Mouse (Mus musculus) small intestine, adult 2 months (tissue): ENCODE results near the gene Foxo3. TPM values are rescaled to one million over a fixed set of nuclear protein-coding genes. Genes with fewer than 3 reads are reported as not detected.

Source experiments
- H3K27ac ChIP-seq: fragments of 200-500 bp; 2 replicates; pipeline ENCODE4 v1.5.1; 2012; ENCODE audit warnings: low read depth, low read length, control low read depth, inconsistent platforms; ENCODE audit not compliant: insufficient read depth
- H3K27me3 ChIP-seq: fragments of 200-500 bp; 2 replicates; pipeline ENCODE4 v1.6.1; 2012; ENCODE audit warnings: mild to moderate bottlenecking, moderate library complexity, low read length, inconsistent platforms; ENCODE audit not compliant: control insufficient read depth, insufficient read depth
- H3K36me3 ChIP-seq: fragments of 200-500 bp; 2 replicates; pipeline ENCODE4 v1.6.1; 2012; ENCODE audit warnings: mild to moderate bottlenecking, low read length, control low read depth, inconsistent platforms; ENCODE audit not compliant: control insufficient read depth, insufficient read depth
- H3K4me1 ChIP-seq: fragments of 200-500 bp; 2 replicates; pipeline ENCODE4 v1.6.1; 2012; ENCODE audit warnings: low read length, inconsistent platforms, mixed read lengths; ENCODE audit not compliant: control insufficient read depth, insufficient read depth, insufficient read length
- H3K4me3 ChIP-seq: fragments of 200-500 bp; 2 replicates; pipeline ENCODE4 v1.5.1; 2012; ENCODE audit warnings: low read depth, mild to moderate bottlenecking, control low read depth, inconsistent platforms, low read length, moderate library complexity
- CTCF ChIP-seq: fragments of 200-500 bp; IDR thresholded peaks from 2 replicates; pipeline ENCODE4 v1.5.1; 2012; ENCODE audit warnings: low read depth, mild to moderate bottlenecking, control low read depth, inconsistent platforms, low read length, moderate library complexity, mixed read lengths; ENCODE audit not compliant: insufficient replicate concordance, insufficient read length; ENCODE audit errors: extremely low read depth
- POLR2A ChIP-seq: fragments of 200-500 bp; IDR thresholded peaks from 2 replicates; pipeline ENCODE4 v1.6.1; 2012; ENCODE audit warnings: low read depth, mild to moderate bottlenecking, control low read depth, inconsistent platforms, low read length, moderate library complexity
- WGBS: fragments of 180-500 bp; shearing (Covaris S2); methylation state at CpG from one replicate; pipeline ENCODE4 v1.1.7; 2018; 5-methylcytosine and 5-hydroxymethylcytosine counted together
- polyA plus RNA-seq: library from polyadenylated mRNA; depleted of rRNA; stranded (reverse); fragments of >200 nt; gene quantifications from 2 replicates; pipeline ENCODE4 v1.2.3, GENCODE M21; 2012

Foxo3 gene
- polyA plus RNA-seq, 1 experiment, result 49.5 TPM

DNA sequence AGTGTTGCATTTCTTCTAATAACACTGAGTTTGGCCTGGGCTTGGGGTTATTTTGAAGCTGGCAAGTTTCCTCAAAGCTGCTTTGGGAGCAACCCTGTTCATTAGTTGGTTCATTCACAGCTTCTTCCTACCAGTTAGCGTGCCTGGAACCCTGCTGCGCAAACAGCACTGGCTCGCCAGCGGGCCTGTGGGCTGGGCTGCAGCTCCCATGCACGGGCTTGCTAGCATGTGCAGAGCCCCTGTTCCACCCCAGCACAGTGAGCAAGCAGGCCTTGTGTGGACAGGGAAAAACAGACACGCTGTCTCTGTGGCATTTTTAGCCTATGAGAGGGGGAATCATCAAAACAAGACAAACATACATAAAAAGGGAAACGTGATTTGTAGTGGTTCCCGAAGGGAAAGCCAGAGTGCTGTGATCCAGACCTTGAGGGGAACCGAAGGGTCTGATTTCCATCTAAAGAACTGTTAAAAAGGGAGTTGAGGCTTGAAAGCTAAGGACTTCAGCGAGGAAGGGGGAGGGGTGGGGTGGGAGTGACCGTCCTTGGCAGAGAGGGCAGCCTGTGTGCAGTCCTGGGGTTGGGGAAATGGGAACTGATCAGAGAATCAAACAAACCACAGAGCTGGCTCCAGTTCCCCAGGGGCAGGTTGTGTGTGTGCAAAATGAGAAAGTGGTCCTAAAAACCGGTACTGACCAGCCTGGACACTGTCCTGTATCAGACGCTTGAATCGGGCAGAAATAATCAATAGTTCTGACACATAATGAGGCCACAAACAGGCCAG, 123.9 kb downstream of the Foxo3 start:
- Histone ChIP-seq H3K27ac (no peak overlapping the region), H3K27me3 (no peaks in the 10 kb centered on the region), H3K36me3 (no peaks in the 10 kb centered on the region), H3K4me1 (no peaks in the 10 kb centered on the region), H3K4me3 (no peak overlapping the region)
- TF ChIP-seq CTCF (no peak), POLR2A (no peak)
- WGBS, result 67% methylated on average over 14 of the region's 14 CpGs

DNA sequence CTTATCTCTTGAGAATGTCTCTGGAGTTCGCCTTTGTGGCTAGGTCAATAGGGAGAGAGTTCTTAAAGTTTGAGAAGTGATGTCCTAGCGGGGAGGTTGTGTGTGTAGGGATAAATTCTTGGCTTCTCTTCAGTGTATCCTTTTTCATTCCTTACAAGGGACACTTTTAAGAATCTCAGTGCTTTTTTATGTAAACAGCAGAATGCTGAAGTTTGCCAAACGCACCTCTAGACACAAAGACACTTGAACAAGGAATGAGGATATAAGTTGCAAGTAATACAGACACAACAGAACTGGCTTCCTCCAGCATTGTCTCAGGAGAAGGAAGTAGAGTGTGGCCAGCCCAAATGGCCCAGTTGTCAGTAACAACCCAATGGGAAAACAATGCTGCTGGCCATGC, 126.8 kb downstream of the Foxo3 start:
- Histone ChIP-seq H3K36me3 (no peaks in the 10 kb centered on the region), H3K27me3 (no peaks in the 10 kb centered on the region), H3K4me1 (no peaks in the 10 kb centered on the region), H3K27ac (no peak overlapping the region), H3K4me3 (no peak overlapping the region)
- 76% methylated on average over 3 of the region's 3 CpGs for WGBS
- TF ChIP-seq CTCF (no peak), POLR2A (no peak)

DNA sequence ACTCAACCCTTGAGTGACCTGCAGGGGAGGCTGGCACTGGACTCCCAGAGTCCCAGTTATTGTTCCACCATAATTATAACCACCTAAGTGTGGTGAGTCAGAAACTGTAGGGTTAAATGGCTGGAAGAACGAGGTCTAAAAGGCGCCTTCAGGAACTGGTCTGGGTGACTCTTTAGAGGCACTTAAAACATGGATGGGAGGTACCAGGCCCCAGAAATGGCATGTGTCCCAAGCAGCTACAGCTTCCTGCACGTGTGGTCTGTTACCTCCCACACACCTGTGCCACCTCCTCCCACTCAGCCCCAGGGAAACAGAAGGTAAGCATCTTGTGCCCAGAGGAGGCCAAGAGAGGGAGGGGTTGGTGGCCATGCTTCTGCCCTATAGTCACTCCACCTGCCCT, 128.2 kb downstream of the Foxo3 start:
- Histone ChIP-seq H3K27me3 (no peaks in the 10 kb centered on the region), H3K36me3 (no peaks in the 10 kb centered on the region), H3K27ac (no peak overlapping the region), H3K4me1 (no peaks in the 10 kb centered on the region), H3K4me3 (no peak overlapping the region)
- WGBS, result 43% methylated on average over 3 of the region's 3 CpGs
- TF ChIP-seq POLR2A (no peak), CTCF (no peak)

DNA sequence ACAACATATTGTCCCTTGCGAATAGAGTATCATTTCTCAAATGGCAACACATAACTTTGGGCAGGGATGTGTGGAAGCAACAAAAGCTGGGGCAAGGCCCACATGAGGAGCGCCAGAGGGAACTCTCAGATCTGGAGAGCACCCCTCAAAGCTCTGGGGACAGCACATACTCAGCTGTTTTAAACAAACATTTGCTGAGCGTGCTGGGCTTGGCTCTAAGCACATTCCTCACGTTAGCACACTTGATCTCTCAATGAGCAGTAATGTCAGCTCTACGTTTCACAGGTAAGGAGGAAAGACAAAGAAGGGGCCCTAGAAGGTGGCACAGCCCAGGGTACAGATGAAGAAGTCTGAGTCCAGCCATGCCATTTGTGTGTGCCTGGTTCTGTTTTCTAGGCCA, 131.3 kb downstream of the Foxo3 start:
- Histone ChIP-seq H3K27me3 (no peaks in the 10 kb centered on the region), H3K36me3 (no peaks in the 10 kb centered on the region), H3K4me1 (no peaks in the 10 kb centered on the region), H3K27ac (no peak overlapping the region), H3K4me3 (no peak overlapping the region)
- TF ChIP-seq POLR2A (no peak), CTCF (no peak)
- WGBS, result 75% methylated on average over 5 of the region's 5 CpGs

DNA sequence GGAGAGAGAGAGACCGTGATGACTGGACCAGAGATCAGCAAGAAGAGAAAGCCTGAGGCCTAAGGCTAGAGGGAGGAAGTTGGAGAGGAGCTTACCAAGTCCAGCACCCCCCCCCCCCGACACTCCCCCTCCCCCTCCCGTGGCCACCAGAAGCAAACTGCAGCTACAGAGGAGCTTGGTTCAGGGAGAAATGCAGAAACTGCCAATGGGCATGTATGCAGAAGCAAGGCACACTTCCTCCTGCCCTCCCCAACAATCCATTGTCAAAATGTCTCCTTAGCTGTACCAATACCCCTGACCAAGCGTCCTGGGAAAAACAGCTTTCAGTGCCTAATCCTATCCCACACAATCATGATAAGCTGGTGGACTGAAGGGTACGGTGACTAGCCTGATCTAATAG, 131.8 kb downstream of the Foxo3 start:
- TF ChIP-seq CTCF (no peak), POLR2A (no peak)
- Histone ChIP-seq H3K4me3 (no peak overlapping the region), H3K36me3 (no peaks in the 10 kb centered on the region), H3K27ac (no peak overlapping the region), H3K27me3 (no peaks in the 10 kb centered on the region), H3K4me1 (no peaks in the 10 kb centered on the region)
- WGBS, result 59% methylated on average over 5 of the region's 5 CpGs

DNA sequence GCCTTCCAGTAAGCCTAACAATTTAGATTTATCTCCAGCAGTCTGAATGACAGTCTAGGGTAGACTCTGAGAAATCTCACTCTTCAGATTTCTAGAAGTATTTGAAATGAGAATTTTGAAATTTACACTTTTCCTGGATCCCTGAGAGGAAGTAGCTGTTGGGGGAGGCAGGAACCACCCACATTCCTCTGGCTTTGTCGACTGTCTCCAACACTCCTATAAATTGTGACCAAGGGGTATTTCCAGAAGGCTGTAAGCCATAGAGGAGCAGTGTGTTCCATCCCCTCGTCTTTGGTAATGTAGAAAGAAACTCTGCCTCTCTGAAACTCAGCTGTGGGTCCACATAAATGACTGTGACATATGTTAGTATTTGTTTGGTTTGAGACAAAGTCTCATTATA, 132.4 kb downstream of the Foxo3 start:
- Histone ChIP-seq H3K27ac (no peak overlapping the region), H3K4me3 (no peak overlapping the region), H3K27me3 (no peaks in the 10 kb centered on the region), H3K36me3 (no peaks in the 10 kb centered on the region), H3K4me1 (no peaks in the 10 kb centered on the region)
- WGBS, result 45% methylated on average over 2 of the region's 2 CpGs
- TF ChIP-seq POLR2A (no peak), CTCF (no peak)

DNA sequence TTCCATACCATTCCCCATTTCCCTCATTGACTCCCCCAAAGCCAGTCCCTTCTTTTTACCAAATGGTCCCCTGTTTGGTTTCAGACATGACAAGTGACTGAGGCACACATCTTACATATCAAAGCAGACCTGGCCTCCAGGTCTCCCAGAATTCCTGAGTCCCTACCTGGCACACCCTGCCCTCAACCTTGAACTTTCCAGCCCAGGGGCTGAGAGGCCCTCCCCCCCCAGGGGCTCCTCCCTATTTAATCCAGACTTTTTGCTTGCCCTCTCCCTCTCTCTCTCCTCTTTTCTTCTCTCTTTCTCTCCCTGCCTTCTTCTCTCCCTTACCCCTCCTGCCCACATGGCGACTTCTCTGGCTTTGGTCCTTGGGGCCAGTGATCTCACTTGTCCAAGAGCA, 133.8 kb downstream of the Foxo3 start:
- 96% methylated on average over 1 of the region's 1 CpGs for WGBS
- TF ChIP-seq POLR2A (no peak), CTCF (no peak)
- no peaks in the 10 kb centered on the region for H3K4me1 ChIP-seq
- H3K27ac ChIP-seq, result no peak overlapping the region
- no peak overlapping the region for H3K4me3 ChIP-seq
- H3K27me3 ChIP-seq, result no peaks in the 10 kb centered on the region
- H3K36me3 ChIP-seq, result no peaks in the 10 kb centered on the region
